In genomic region chr5:33656739-33657138, GRCm38 (mm10) we compare ENCODE assay signal across 8 mouse cellular contexts. TPM values are rescaled to one million over a fixed set of nuclear protein-coding genes. Genes with fewer than 3 reads are reported as not detected.
A peak's percentile ranks its signal among the peaks of the same experiment; 100 is the strongest.
DNase-seq lines count a peak whose midpoint lies in the region; ATAC-seq and TF ChIP-seq lines count a peak whose summit lies in the region.

No protein-coding gene starts in this region.

- H3K27ac ChIP-seq in kidney, adult 2 months (ENCODE audit: insufficient read depth, low read depth, low read length) = peak overlapping the region; percentile 97
- peak overlapping the region; percentile 93 for H3K27ac ChIP-seq in bone marrow, adult 2 months (ENCODE audit: control insufficient read depth, insufficient read depth, low read depth, low read length, poor library complexity)
- no peak overlapping the region; the same call in 1 of the 2 replicates for H3K27ac ChIP-seq in hindbrain, embryonic 11.5 days (ENCODE audit: low read depth, low read length)
- no peak overlapping the region for H3K27ac ChIP-seq in midbrain, embryonic 11.5 days (ENCODE audit: low read depth, low read length)

- ATAC-seq in hindbrain, embryonic 11.5 days (ENCODE audit: low FRiP score) = no peak
- no peak for ATAC-seq in midbrain, embryonic 11.5 days (ENCODE audit: low FRiP score)
- no peak for ATAC-seq in granulocyte monocyte progenitor cell, adult 5-6 weeks (replicated peaks; ENCODE audit: poor library complexity, severe bottlenecking)
- ATAC-seq in CD4-positive, CD25-positive, alpha-beta regulatory T cell, adult 4 months = no peak

- H3K4me3 ChIP-seq in kidney, adult 2 months (ENCODE audit: insufficient read depth, low read depth, low read length) = peak overlapping the region; percentile 96
- H3K4me3 ChIP-seq in bone marrow, adult 2 months (replicated peaks; ENCODE audit: control insufficient read depth, low read depth, low read length) = peak overlapping the region; percentile 96
- H3K4me3 ChIP-seq in hindbrain, embryonic 11.5 days (ENCODE audit: low read depth, low read length) = peak overlapping the region; percentile 76
- peak overlapping the region; percentile 79 for H3K4me3 ChIP-seq in midbrain, embryonic 11.5 days (ENCODE audit: low read depth, low read length)

- no peaks in the 10 kb centered on the region for H3K36me3 ChIP-seq in kidney, adult 2 months (ENCODE audit: control insufficient read depth, insufficient read depth, low read length)
- H3K36me3 ChIP-seq in hindbrain, embryonic 11.5 days (ENCODE audit: control insufficient read depth, insufficient read depth, low read length) = peaks cover 3% of the 10 kb centered on the region
- no peaks in the 10 kb centered on the region; the same call in 1 of the 2 replicates for H3K36me3 ChIP-seq in midbrain, embryonic 11.5 days (ENCODE audit: control insufficient read depth, insufficient read depth, low read length)

- DNase-seq in kidney, adult 2 months = no peak
- no peak for DNase-seq in kidney, postnatal 36 days
- no peak for DNase-seq in hindbrain, embryonic 11.5 days (ENCODE audit: low spot score)
- DNase-seq in midbrain, embryonic 11.5 days (ENCODE audit: low spot score, missing footprints) = no peak
- DNase-seq in gastrocnemius, postnatal 4 days (ENCODE audit: low spot score in 2 of 2) = no peak

- H3K4me1 ChIP-seq in kidney, adult 2 months (ENCODE audit: control insufficient read depth, insufficient read depth, low read length) = peaks cover 12% of the 10 kb centered on the region; the same call in 1 of the 2 replicates
- peaks cover 3% of the 10 kb centered on the region; the same call in 1 of the 2 replicates for H3K4me1 ChIP-seq in bone marrow, adult 2 months (ENCODE audit: control insufficient read depth, insufficient read depth, low read length)
- H3K4me1 ChIP-seq in hindbrain, embryonic 11.5 days (replicated peaks; ENCODE audit: control insufficient read depth, insufficient read depth, low read length) = peaks cover 7% of the 10 kb centered on the region; the same call in 1 of the 2 replicates
- H3K4me1 ChIP-seq in midbrain, embryonic 11.5 days (ENCODE audit: control insufficient read depth, insufficient read depth, low read length) = peaks cover 28% of the 10 kb centered on the region

- TF ChIP-seq POLR2A in kidney, adult 2 months (IDR thresholded peaks at IDR 0.05; ENCODE audit: low read depth, low read length) = no peak
- no peak for TF ChIP-seq POLR2A in bone marrow, adult 2 months (IDR thresholded peaks at IDR 0.05; ENCODE audit: borderline replicate concordance, control insufficient read depth, low read depth, low read length)

- peak overlapping the region; percentile 90 for H3K4me2 ChIP-seq in hindbrain, embryonic 11.5 days (replicated peaks; ENCODE audit: low read depth, low read length)
- H3K4me2 ChIP-seq in midbrain, embryonic 11.5 days = peak overlapping the region; percentile 83

- peak overlapping the region; percentile 70 for H3K9ac ChIP-seq in hindbrain, embryonic 11.5 days (ENCODE audit: low read depth, low read length)
- H3K9ac ChIP-seq in midbrain, embryonic 11.5 days (ENCODE audit: low read length) = peak overlapping the region; percentile 69

- H3K9me3 ChIP-seq in hindbrain, embryonic 11.5 days (ENCODE audit: control insufficient read depth, low read length) = no peaks in the 10 kb centered on the region
- no peaks in the 10 kb centered on the region for H3K9me3 ChIP-seq in midbrain, embryonic 11.5 days (ENCODE audit: control insufficient read depth, low read length)

- H3K27me3 ChIP-seq in kidney, adult 2 months (replicated peaks; ENCODE audit: control insufficient read depth, insufficient read depth, low read length) = no peaks in the 10 kb centered on the region
- no peaks in the 10 kb centered on the region for H3K27me3 ChIP-seq in hindbrain, embryonic 11.5 days (ENCODE audit: control insufficient read depth, insufficient read depth, low read length)
- H3K27me3 ChIP-seq in midbrain, embryonic 11.5 days (ENCODE audit: control insufficient read depth, insufficient read depth, low read length) = no peaks in the 10 kb centered on the region

- no peak for TF ChIP-seq CTCF in kidney, adult 2 months (conservative IDR thresholded peaks at IDR 0.05; ENCODE audit: insufficient read depth, insufficient read length, low read depth, low read length)
- TF ChIP-seq CTCF in bone marrow, adult 2 months (IDR thresholded peaks at IDR 0.05; ENCODE audit: control insufficient read depth, insufficient read depth, low read length) = no peak

- WGBS in kidney, adult 2 months = 10% methylated on average over 1 of the region's 1 CpGs
- WGBS in bone marrow, adult 2 months = 25% methylated on average over 1 of the region's 1 CpGs
- WGBS in hindbrain, embryonic 11.5 days = 50% methylated on average over 1 of the region's 1 CpGs
- WGBS in midbrain, embryonic 11.5 days = 36% methylated on average over 1 of the region's 1 CpGs

RNA-seq across cellular contexts. Expression of gene Tacc3, which starts 1.2 kb away (rescaled TPM):
- 2.3 and 2.6 TPM in 2 replicates for polyA plus RNA-seq in kidney, adult 2 months (2012; rRNA removed)
- polyA plus RNA-seq in bone marrow, adult 2 months (2011; ENCODE audit: insufficient read depth, insufficient read length, low replicate concordance, missing spikeins) = 237 and 249 TPM in 2 replicates
- polyA plus RNA-seq in hindbrain, embryonic 11.5 days (2014; fragmentation: Nextera tagmentation; extraction: Ambion mirVana) = 232 and 255 TPM in 2 replicates
- polyA plus RNA-seq in midbrain, embryonic 11.5 days (2014; fragmentation: Nextera tagmentation; extraction: Ambion mirVana) = 277 and 307 TPM in 2 replicates
- 10 to 100 TPM; 31.2 to 33.7 TPM for total RNA-seq in gastrocnemius, postnatal 4 days (2021)
- 79.1 and 81.0 TPM in 2 replicates for total RNA-seq in granulocyte monocyte progenitor cell, adult 5-6 weeks (2014; fragmentation: Nextera tagmentation)
- 186 and 201 TPM in 2 replicates for total RNA-seq in granulocyte monocyte progenitor cell, adult 5-6 weeks (2017)
- polyA plus RNA-seq in CD4-positive, CD25-positive, alpha-beta regulatory T cell, adult 4 months (2017; shearing (Covaris generic)) = 10 to 100 TPM; 18.2 to 32.2 TPM

RNA-seq across cellular contexts. Expression of gene Tmem129, which starts 1.5 kb away (rescaled TPM):
- polyA plus RNA-seq in kidney, adult 2 months (2012; rRNA removed) = 47.4 and 51.2 TPM in 2 replicates
- polyA plus RNA-seq in bone marrow, adult 2 months (2011; ENCODE audit: insufficient read depth, insufficient read length, low replicate concordance, missing spikeins) = 8.4 and 9.7 TPM in 2 replicates
- 37.2 and 39.0 TPM in 2 replicates for polyA plus RNA-seq in hindbrain, embryonic 11.5 days (2014; fragmentation: Nextera tagmentation; extraction: Ambion mirVana)
- 36.0 and 37.4 TPM in 2 replicates for polyA plus RNA-seq in midbrain, embryonic 11.5 days (2014; fragmentation: Nextera tagmentation; extraction: Ambion mirVana)
- total RNA-seq in gastrocnemius, postnatal 4 days (2021) = 10 to 100 TPM; 26.5 to 27.1 TPM
- total RNA-seq in granulocyte monocyte progenitor cell, adult 5-6 weeks (2014; fragmentation: Nextera tagmentation) = 15.0 and 27.7 TPM in 2 replicates
- 19.7 and 26.2 TPM in 2 replicates for total RNA-seq in granulocyte monocyte progenitor cell, adult 5-6 weeks (2017)
- polyA plus RNA-seq in CD4-positive, CD25-positive, alpha-beta regulatory T cell, adult 4 months (2017; shearing (Covaris generic)) = 10 to 100 TPM; 33.7 to 42.9 TPM

RNA-seq across cellular contexts. Expression of gene Slbp, which starts 4.4 kb away (rescaled TPM):
- polyA plus RNA-seq in kidney, adult 2 months (2012; rRNA removed) = 12.7 and 15.7 TPM in 2 replicates
- polyA plus RNA-seq in bone marrow, adult 2 months (2011; ENCODE audit: insufficient read depth, insufficient read length, low replicate concordance, missing spikeins) = 194 and 275 TPM in 2 replicates
- polyA plus RNA-seq in hindbrain, embryonic 11.5 days (2014; fragmentation: Nextera tagmentation; extraction: Ambion mirVana) = 257 and 262 TPM in 2 replicates
- polyA plus RNA-seq in midbrain, embryonic 11.5 days (2014; fragmentation: Nextera tagmentation; extraction: Ambion mirVana) = 304 and 334 TPM in 2 replicates
- 10 to 100 TPM; 38.4 to 42.2 TPM for total RNA-seq in gastrocnemius, postnatal 4 days (2021)
- total RNA-seq in granulocyte monocyte progenitor cell, adult 5-6 weeks (2014; fragmentation: Nextera tagmentation) = 154 and 174 TPM in 2 replicates
- 251 and 253 TPM in 2 replicates for total RNA-seq in granulocyte monocyte progenitor cell, adult 5-6 weeks (2017)
- polyA plus RNA-seq in CD4-positive, CD25-positive, alpha-beta regulatory T cell, adult 4 months (2017; shearing (Covaris generic)) = 100 to 1,000 TPM; 123 to 141 TPM

RNA-seq across cellular contexts. Expression of gene Gm9903, which starts 27.0 kb away (rescaled TPM):
- polyA plus RNA-seq in kidney, adult 2 months (2012; rRNA removed) = 0.64 and 0.77 TPM in 2 replicates
- not detected in 2 replicates for polyA plus RNA-seq in bone marrow, adult 2 months (2011; ENCODE audit: insufficient read depth, insufficient read length, low replicate concordance, missing spikeins)
- 0.66 and 0.94 TPM in 2 replicates for polyA plus RNA-seq in hindbrain, embryonic 11.5 days (2014; fragmentation: Nextera tagmentation; extraction: Ambion mirVana)
- polyA plus RNA-seq in midbrain, embryonic 11.5 days (2014; fragmentation: Nextera tagmentation; extraction: Ambion mirVana) = 0.44 and 0.62 TPM in 2 replicates
- 1 to 10 TPM; 1.8 to 1.9 TPM for total RNA-seq in gastrocnemius, postnatal 4 days (2021)
- total RNA-seq in granulocyte monocyte progenitor cell, adult 5-6 weeks (2014; fragmentation: Nextera tagmentation) = 0.75 TPM in 1 of 2 replicates, not detected in the other
- total RNA-seq in granulocyte monocyte progenitor cell, adult 5-6 weeks (2017) = 0.15 and 0.30 TPM in 2 replicates
- polyA plus RNA-seq in CD4-positive, CD25-positive, alpha-beta regulatory T cell, adult 4 months (2017; shearing (Covaris generic)) = 1 to 10 TPM in 1 of 2 experiments, not detected in 1; 1.6 TPM

RNA-seq across cellular contexts. Expression of gene Fam53a, which starts 27.3 kb away (rescaled TPM):
- polyA plus RNA-seq in kidney, adult 2 months (2012; rRNA removed) = 20.8 and 27.1 TPM in 2 replicates
- polyA plus RNA-seq in bone marrow, adult 2 months (2011; ENCODE audit: insufficient read depth, insufficient read length, low replicate concordance, missing spikeins) = 6.6 and 11.1 TPM in 2 replicates
- polyA plus RNA-seq in hindbrain, embryonic 11.5 days (2014; fragmentation: Nextera tagmentation; extraction: Ambion mirVana) = 50.3 and 52.3 TPM in 2 replicates
- 57.5 and 64.4 TPM in 2 replicates for polyA plus RNA-seq in midbrain, embryonic 11.5 days (2014; fragmentation: Nextera tagmentation; extraction: Ambion mirVana)
- 10 to 100 TPM; 37.5 to 42.7 TPM for total RNA-seq in gastrocnemius, postnatal 4 days (2021)
- total RNA-seq in granulocyte monocyte progenitor cell, adult 5-6 weeks (2014; fragmentation: Nextera tagmentation) = 23.7 and 40.1 TPM in 2 replicates
- total RNA-seq in granulocyte monocyte progenitor cell, adult 5-6 weeks (2017) = 15.7 and 16.1 TPM in 2 replicates
- 10 to 100 TPM; 19.9 to 23.5 TPM for polyA plus RNA-seq in CD4-positive, CD25-positive, alpha-beta regulatory T cell, adult 4 months (2017; shearing (Covaris generic))

Comparison
In these comparisons a context has a peak if more than half of its experiments do, and no peak if none do; other contexts are left out.
1. H3K27ac ChIP-seq: peak in kidney, adult 2 months (single experiment) and bone marrow, adult 2 months (single experiment); none in hindbrain, embryonic 11.5 days (single experiment) and midbrain, embryonic 11.5 days (single experiment).
2. Peak in every context shown above with its lines, with median percentiles within 50 percentile points of each other: H3K4me3 ChIP-seq.